Mouse (Mus musculus): ENCODE results near the gene Iars2. TPM values are rescaled to one million over a fixed set of nuclear protein-coding genes. Genes with fewer than 3 reads are reported as not detected.
A peak's percentile ranks its signal among the peaks of the same experiment; 100 is the strongest.

Iars2 gene
- polyA plus RNA-seq, 1 experiment from 2014 or later: 19.2 TPM

DNA sequence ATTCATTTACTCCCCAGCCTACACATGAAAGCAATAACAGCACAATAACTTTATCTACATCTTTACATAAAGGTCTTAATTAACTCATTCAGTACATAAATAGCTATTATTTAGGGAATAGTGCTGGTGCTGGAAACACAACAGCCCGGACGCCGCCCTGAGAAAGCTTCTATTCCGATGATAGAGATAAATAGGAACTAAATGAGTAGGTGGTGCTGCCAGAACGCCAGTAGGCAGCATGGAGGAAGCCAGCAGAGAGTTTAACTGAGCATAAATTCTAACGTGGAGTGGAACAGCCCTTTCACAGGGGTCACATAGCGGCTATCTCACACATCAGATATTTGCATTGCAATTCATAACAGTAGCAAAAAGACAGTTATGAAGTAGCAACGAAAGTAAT is 86.2 kb downstream of the Iars2 start:
- no peaks in the 10 kb centered on the region for H3K27me3 ChIP-seq
- no peak overlapping the region for H3K27ac ChIP-seq (replicated peaks)
- no peak for ATAC-seq (replicated peaks)
- peaks cover 63% of the 10 kb centered on the region for H3K36me3 ChIP-seq
- H3K4me3 ChIP-seq: no peak overlapping the region
- H3K4me1 ChIP-seq: 0 out of 2 replicates have a peak, but pooled peaks cover 3% of the 10 kb centered on the region
- no peak overlapping the region for H3K4me2 ChIP-seq (replicated peaks)
- no peaks in the 10 kb centered on the region for H3K9me3 ChIP-seq
- 35% methylated on average over 8 of the region's 8 CpGs for WGBS
- no peak overlapping the region for H3K9ac ChIP-seq (replicated peaks)

DNA sequence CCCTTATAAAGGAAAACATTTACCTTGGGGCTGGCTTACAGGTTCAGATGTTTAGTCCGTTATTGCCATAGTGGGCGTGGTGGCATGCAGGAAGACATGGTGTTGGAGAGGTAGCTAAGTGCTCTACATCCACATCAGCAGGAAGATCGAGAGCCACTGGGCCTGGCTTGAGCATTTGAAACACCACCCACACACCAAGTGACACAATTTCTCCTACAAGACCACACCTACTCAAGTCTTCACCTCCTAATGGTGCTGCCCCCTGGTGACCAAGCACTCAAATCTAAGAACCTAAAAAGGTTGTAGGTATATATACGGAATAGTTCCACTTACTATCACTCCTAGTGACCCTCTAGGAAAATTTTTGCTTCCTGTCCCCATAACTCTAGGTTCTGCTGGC is 92.7 kb downstream of the Iars2 start:
- no peak overlapping the region for H3K27ac ChIP-seq (replicated peaks)
- no peaks in the 10 kb centered on the region for H3K9me3 ChIP-seq
- WGBS: 89% methylated on average over 4 of the region's 4 CpGs
- H3K4me3 ChIP-seq: no peak overlapping the region
- no peaks in the 10 kb centered on the region for H3K4me1 ChIP-seq
- H3K4me2 ChIP-seq (replicated peaks): no peak overlapping the region
- no peaks in the 10 kb centered on the region for H3K27me3 ChIP-seq
- no peak for ATAC-seq (replicated peaks)
- no peak overlapping the region for H3K9ac ChIP-seq (replicated peaks)
- H3K36me3 ChIP-seq: peaks cover 54% of the 10 kb centered on the region

DNA sequence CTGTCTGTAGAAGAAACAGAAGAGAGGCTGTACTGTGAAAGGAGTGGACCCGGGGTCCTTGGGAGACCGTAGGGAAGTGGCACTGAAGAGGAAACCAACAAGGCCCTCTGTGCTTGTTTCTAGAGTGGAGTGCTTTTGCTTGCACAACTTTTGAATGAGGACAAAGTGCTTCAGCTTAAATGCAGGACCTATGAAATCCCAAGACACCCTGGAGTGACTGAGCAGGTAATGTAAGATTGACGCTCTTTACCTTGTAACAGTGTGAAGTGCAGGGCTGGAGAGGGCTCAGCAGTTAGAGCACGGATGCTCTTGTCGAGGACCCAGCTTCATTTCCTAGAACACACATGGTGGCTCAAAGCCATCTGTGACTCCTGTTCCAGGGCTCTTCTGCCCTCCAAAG is 93.4 kb downstream of the Iars2 start:
- no peak overlapping the region for H3K9ac ChIP-seq (replicated peaks)
- 97% methylated on average over 5 of the region's 5 CpGs for WGBS
- no peak for ATAC-seq (replicated peaks)
- no peak overlapping the region for H3K4me3 ChIP-seq
- no peak overlapping the region for H3K4me2 ChIP-seq (replicated peaks)
- no peak overlapping the region for H3K27ac ChIP-seq (replicated peaks)
- H3K36me3 ChIP-seq: peaks cover 47% of the 10 kb centered on the region
- no peaks in the 10 kb centered on the region for H3K4me1 ChIP-seq
- H3K27me3 ChIP-seq: no peaks in the 10 kb centered on the region
- H3K9me3 ChIP-seq: no peaks in the 10 kb centered on the region

MicroRNA genes within 50 kb of the gene (microRNA counts, 519-probe panel; counts per million panel counts)
- microRNA mmu-miR-194 (2,231 counts per million, percentile 38 among the panel's probes with 10 or more counts), microRNA mmu-miR-664 (not detected)

Small RNA genes lying within 50 kb of the gene (microRNA-seq; reads per million reads assigned to microRNA genes)
- gene Mir194-1 (1.3 reads per million), gene Mir215 (3.3 reads per million, percentile 9 among the genes with 10 or more reads in this experiment), gene Mir664 (10.3 reads per million, percentile 25 among the genes with 10 or more reads in this experiment)

Other genes with a start within 250 kb of the Iars2 start
- 25.8 and 27.4 TPM in 2 replicates for gene Rab3gap2, start 125.3 kb downstream of the Iars2 start, polyA plus RNA-seq (2015; fragmentation: Nextera tagmentation; extraction: Ambion mirVana)
- gene Bpnt1, start 2.8 kb upstream of the Iars2 start, polyA plus RNA-seq (2015; fragmentation: Nextera tagmentation; extraction: Ambion mirVana): 34.5 and 40.9 TPM in 2 replicates
- gene Eprs, start 33.6 kb upstream of the Iars2 start, polyA plus RNA-seq (2015; fragmentation: Nextera tagmentation; extraction: Ambion mirVana): 144 and 150 TPM in 2 replicates
- 9.9 and 11.4 TPM in 2 replicates for gene Slc30a10, start 125.5 kb upstream of the Iars2 start, polyA plus RNA-seq (2015; fragmentation: Nextera tagmentation; extraction: Ambion mirVana)